Mouse (Mus musculus) liver, embryonic 14.5 days (tissue): ENCODE results near the gene Aar2.

Source experiments
- CTCF ChIP-seq: IDR thresholded peaks from 2 replicates; pipeline ENCODE4 v1.5.1; 2016; ENCODE audit warnings: antibody characterized with exemption, low read depth, control low read depth
- EP300 ChIP-seq: IDR thresholded peaks from 2 replicates; pipeline ENCODE4 v1.6.1; 2016; ENCODE audit warnings: antibody characterized with exemption, low read depth

- TF ChIP-seq CTCF: no peak
- TF ChIP-seq EP300: no peak
These were observed 58.6 kb downstream of the Aar2 start for GRCm38 (mm10) chr2:156605971-156606370.
